Mouse (Mus musculus) lung, postnatal 4 days (tissue): ENCODE results near the gene Lpar3.

Source experiments
- DNase-seq, 2 experiments: peaks; one replicate each; pipeline ENCODE4 v3.0.0; 2021

Lpar3 gene

DNA sequence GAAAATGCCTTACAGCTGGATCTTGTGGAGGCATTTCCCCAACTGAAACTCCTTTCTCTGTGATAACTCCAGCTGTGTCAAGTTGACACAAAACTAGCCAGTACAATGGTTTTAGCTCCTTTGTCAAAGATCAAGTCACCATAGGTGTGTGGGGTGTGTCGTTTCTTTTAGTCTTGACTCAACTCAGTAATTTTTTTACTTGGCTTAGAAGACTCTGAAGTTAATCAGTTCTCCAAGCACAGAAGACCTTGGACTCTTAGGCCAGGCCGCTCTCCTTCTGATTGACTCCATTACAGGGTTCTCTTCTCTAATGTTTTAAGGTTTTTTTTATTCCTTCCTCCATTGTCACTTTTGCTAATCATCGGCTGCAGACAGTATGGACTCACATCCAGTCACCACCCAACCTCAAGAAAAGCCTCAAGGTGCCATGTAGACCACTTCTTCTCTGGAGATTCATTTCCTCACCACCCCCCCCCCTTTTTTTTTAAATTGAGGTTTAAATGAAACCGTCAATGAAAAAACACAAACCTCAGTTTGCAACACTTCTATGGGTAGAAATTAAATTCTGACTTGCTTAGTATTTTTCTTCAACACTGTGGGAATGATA, 9.5 kb upstream of the Lpar3 start:
- no peak for DNase-seq

DNA sequence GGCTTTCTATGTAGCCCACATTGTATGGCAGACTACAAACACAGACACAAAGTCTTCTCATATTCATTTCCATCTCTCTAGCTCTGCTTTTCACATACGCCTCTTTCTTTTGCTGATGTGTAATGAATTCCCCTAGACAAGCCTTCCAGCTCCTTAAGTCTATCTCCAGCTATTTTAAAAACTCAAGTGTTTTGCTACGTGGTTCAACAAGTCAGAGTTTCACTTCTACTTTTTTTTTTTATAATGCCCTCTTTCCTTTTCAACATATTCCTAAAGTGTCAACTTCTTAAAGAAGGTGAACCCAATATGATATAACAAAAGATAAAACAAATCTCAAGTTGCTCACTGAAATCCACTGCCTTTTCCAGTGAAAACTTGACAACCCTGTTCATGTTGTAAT, 8.8 kb upstream of the Lpar3 start:
- no peak for DNase-seq

DNA sequence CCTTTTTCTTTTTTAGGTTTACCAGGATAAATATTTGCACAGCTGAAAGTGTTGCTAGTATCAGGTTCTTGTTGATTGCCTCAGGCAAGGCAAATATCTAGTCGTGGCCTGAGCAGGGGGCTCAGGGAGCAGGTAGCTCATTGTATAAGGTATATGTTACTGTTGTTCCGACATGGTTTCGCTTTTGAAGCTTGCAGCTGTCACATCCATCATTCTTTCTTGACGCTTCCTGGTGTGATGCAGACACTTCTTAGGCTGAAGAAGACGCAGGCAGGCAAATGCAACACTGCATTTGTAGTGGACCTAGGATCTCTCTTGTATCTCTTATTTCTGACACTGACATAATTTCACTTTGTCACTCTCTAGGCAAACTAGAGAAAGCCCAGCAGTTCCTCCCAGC, 7.4 kb upstream of the Lpar3 start:
- DNase-seq, result no peak

DNA sequence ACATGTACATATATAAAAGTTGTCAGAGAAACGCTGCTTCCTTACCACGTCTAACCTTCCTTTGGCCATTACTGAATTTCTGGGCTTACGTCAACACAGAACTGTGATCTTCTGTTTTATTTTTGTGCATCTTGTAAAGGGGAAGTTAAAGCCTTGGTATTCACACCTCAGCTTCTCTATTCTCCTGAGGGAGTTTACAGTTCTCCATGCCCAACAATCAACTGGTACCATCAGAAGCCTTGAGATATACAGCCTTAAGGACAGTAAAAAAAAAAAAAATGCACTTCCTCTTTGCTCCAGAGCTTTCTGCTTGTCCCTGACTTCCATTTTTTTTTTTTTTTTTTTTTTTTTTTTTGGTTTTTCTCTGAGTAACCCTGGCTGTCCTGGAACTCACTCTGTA, 4.2 kb upstream of the Lpar3 start:
- no peak for DNase-seq

DNA sequence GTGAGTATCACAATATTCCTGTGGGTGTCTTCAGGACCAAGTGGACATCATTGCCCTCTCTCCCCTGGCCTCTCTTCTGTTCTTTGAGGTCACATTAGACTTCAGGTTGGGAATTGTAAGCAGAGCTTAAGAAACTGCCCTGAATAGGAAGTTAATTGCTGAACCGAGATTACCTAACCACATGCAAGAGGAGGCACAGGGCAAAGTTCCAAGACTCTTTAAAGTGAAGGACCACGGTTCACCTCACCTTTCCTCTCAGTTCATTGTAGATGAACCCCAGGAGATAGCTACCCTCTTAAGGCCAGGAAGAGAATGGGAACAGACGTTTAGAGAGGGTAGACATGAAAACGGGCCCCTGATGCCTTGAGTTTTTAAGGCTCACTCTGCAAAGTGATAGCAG, 3.5 kb downstream of the Lpar3 start:
- no peak for DNase-seq

DNA sequence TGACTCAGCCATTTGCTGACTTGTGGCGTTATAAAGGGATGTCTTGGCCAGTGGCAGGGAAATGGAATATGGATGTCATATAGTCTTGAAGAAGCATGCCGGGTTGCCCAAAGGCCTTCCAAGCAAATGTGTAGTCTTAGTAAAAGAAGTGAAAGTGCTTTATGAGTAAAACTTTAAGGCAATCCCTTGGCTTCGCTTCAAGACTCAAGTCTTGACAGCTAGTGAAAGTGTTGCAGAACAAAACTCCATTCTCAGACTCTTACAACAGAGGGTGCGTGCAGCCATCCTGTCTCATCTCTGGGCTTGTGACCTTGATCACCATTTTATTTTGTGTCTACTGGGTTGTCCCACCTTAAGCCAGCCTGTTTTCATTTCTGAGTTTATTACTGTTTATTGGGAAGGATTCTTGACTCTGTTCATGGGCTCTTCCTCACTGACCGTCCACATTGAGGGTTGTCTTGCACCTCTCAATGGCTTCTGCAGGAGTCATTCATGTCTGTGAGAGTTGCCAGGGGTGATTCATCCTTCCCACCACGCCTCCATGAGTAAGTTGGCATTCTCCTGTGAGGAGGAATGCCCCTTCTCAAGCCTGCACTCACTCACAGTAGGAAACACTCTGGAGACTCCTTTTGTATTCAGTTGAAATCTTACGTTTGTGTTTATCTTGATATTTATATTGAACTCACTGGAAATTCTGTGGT, 4.4 kb downstream of the Lpar3 start:
- DNase-seq, result no peak

DNA sequence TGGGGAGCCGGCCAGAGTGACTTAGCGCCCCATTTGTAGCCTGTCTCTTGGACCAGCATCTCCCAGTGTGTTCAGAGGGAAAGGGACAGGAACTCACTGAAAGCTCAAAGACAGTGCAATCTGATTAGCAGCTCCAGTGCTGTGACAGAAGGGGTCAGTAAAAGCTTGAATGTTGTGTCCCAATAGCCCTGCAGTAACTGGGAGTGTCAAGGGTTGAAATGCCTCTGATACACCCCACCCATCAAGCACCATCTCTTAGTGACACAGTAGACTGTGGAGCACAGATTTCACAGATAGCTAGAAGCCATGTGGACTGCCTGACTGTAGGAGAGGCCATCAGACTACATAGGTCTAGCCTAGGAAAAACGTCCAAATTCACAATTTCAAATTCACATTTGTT, 6.7 kb downstream of the Lpar3 start:
- no peak for DNase-seq

DNA sequence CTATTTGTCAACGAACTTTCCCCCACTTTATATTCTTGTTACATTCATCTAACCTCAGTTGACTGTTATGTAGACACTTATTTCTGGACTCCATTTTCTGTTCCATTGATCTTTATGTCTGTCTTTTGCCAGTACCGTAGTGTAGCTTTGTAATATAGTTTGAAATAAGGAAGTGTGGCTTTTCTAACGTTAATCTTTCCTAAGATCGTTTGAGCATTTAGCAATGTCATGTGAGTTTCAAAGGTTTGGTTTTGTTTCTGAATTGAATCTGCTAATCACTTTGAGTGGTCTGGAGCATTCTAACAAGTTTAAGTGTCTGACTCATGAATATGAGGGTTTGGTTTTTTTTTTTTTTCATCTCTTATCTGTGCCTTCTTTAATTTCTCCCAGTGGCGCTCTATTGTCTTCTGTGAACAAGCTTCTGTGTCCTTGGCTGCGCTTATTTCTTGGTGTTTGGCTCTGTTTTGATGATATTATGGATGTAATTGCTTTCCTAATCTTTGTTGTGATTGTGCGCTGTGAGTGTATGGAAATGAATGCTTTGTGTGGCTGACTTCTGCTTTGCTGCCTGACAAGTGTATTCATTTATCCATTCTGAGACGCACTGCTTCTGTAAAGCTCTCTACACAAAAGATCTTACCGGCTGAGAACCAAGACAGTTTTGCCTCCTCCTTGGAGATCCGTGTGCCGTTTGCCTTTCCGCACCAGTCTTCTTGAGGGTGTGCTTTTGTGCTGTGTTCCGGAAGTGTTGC, 8.0 kb downstream of the Lpar3 start:
- no peak for DNase-seq

DNA sequence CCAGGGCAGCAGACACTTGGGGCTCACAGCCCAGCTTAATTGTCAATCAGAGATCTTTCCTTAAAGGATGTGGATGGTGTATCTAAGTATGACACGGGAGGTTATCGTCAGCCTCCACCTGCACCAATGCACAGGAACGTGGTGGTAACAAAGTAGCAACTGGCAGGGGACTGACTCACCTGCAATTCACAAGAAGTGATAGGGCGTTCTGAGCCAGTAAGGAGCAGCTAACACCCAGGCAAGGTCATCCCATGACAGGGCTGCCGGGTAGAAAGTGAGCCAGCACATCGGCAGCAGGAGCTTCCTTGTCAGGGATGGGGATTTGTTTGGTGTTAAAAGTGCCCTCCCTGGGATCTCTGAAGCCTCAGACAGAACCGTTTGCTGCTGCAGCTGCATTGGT, 11.9 kb downstream of the Lpar3 start:
- DNase-seq, result no peak

DNA sequence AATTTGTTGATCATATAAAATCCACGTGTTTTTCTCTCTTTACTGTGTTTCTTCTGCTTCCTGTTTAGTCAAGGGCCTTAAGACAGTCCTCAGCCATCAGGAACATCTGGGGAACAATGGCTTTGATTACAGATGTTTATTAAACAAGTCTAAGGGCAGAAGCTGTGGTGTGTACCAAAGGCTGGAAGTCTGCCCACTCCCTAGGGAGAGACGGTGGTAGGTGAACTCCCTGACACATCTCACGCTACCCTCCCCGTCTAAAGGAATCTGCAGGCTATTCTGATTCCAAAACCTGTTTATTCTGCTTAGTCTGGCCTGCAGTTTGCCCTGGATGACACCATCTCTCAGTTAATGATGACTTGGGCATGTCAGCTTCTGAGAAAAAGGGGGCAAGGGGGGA, 13.0 kb downstream of the Lpar3 start:
- DNase-seq, result peak; percentile 33 to 48

DNA sequence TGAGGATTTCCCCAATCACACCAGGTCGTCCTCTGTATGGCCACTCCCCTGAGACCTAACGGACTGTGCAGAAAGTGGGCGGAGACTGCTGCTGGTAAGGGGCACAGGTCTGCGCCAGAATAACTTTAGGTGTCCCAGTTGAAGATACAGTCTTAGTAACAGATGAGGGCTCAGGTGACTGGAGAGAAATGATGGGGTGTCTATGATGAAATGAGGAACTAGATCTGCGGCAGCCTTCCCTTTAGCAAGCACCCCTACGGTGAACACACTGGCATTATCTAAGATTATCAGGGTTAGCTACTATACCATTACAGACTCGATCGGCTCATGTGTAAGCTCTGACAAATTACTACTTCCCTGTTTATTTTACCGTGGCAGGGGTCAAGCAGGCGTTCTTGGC, 13.8 kb downstream of the Lpar3 start:
- peak in 1 of 2 experiments; percentile 8 for DNase-seq

DNA sequence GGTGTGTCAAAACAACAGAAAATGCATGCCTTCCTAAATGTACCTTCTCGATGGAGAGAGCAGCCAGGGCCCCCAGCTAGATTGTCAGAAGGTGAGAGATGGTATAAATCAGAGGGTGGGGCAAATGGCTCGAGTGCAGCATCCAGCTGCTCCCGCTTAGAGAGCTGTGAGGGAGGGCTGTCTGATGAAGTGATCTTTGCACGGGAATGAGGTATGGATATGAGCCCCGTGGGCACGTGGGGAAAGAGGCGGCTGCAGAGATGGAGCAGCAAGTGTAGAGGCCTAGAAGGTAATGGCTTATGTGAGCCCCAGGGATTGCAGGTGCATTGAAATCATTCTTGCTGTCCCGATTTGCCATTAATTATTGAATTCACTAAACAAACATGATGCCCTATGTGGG, 15.5 kb downstream of the Lpar3 start:
- peak in 1 of 2 experiments; percentile 13 for DNase-seq

DNA sequence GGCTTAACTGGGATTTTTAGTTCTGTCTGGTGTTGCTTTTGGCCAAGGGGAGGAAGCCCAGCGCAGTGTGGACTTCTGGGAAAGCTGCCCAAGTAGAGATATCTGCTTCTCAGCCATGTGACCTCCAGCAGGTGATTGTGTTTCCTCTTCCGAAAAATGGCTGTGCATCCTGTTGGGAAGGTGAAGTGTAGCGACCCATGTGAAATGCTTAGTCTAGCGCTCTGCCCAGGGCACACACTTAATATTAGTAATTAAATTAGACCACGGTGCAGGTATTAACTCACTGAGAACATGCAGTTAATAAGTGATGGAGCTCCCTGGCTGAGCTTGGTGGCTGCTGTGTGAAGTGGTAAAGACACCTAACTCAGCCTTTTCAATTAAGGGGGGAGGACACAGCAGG, 16.9 kb downstream of the Lpar3 start:
- DNase-seq, result peak in 1 of 2 experiments; percentile 5

DNA sequence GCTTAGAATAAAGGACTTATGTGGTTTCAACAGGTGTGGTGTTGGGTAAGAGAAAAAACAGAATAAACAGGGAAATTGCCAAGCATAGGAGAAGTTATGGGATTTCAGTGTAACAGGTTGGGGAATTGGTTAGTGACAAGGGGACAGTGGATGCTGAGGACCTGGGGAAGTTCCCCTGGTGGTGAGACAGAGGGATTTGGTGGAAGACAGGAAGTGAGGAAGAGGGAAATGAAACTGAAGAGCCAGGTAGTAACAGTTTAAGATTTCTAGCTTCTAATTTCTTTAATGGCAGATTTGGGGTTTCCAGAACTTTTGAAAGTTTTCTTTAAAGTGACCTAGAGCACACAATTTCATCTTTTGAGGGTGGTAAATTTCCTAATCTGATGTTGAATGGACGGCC, 23.9 kb downstream of the Lpar3 start:
- DNase-seq, result no peak

DNA sequence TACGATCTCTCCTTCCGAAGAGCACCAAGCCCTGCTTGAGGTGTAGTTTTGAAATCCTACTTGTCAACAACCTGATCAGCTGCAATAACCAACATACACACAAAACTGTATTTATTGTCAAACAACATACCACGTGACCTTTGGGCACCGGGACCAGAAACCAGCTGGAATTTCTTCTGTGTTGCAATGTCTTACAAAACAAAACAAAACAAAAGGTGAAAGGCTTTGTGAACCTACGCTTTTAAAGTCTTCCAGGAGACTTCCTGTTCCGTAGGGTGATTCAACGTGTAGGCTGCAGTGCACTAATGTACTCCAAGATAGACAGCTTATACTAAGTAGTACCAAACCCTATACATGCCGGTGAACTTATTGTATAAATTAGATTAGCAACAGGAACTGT, 25.8 kb downstream of the Lpar3 start:
- no peak for DNase-seq

DNA sequence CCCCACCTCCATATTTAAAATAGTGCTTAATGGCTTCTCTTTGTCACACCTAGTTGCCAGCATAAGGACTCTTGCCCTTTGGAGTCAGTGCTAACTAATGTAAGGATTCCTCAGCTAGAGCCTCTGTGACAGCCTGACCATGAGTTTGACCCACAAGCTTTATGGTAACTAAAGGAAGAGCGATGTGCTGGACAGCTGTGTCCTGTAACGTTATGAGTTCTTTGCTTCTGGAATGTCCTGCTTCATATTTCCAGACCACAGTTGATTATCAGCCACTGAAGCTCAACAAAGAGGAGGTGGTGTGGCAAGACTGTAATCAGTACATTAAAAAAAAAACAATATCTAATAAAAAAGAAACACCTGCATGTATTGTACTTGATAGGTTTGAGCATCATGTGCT, 26.2 kb downstream of the Lpar3 start:
- DNase-seq, result no peak

DNA sequence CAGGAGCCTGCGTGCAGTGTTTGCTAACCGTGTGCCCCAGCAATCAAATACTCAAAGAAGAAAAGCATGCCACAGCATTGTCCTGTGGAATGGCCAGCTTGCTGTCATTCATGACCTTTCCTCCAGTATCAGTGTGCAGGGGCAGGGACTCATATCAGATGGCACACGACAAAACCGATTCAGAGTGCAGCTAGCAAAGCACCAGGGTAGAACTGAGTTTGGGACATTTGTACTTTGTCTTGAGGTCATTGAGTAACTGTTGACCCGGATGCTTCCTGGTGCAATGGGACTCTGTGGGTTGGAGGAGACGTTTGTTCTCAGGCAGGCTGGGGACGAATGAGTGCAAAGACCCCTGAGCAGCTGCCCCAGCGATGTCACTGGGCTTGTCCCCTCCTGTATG, 29.1 kb downstream of the Lpar3 start:
- no peak for DNase-seq

DNA sequence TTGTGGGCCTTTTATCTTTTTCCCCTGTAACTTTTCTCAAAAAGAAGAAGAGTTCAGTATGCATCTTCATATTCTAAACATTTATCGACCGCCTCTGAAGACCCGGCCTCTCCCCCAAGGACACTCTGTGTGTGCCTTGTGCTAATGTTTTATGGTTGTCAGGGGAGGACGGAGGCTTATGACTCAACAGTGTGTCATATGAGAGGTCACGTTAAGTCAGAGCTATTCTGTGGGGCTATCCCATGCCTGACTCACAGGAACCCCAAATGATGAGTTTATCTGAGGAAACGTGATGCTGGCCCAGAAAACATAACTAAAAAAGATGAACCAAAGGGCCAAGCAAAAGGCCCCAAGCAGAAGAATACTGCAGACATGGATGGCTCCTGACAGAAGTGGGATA, 31.0 kb downstream of the Lpar3 start:
- DNase-seq, result no peak

DNA sequence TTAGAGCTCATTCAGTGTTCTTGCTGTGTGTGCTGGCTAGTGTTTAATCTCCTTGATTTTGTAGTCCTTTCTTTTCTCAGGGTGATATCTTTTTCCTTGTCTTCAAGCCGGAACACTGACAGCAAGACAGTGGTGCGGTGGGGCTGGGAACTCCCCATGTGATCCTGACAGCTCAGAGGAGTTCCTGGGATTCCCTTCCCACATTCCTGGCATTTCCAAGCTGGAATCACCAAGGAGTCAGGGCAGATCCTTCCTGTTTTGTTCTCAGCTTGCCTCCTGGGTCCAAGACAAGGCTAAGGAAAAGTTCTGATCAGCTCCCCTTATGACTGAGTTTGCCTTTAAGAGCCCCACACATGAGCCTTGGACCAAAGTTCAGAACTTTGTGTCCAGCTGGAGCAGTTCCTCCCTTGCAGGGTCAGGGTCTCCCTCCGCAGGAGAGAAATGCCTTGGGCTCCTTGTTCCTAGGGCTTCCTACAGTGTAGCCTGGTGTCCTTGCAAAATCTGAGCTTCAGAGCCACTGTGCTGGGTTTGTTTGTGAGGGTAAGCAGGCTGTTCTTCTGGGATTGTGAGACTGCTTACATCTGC, 33.1 kb downstream of the Lpar3 start:
- DNase-seq, result peak in 1 of 2 experiments; percentile 26

DNA sequence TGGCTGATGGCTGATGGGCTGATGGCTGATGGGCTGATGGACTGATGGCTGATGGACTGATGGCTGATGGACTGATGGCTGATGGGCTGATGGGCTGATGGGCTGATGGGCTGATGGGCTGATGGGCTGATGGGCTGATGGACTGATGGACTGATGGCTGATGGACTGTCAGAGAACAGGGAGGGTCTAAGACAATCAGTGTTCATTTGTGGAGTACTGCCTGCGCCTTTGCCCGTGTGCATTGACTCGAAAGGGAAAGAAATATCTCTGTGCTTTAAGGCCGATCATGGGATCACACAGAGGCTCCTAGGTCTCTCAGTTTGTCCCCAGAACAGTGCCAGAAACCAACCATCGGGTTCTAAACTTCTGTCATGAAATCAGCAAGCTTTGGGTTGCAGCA, 34.4 kb downstream of the Lpar3 start:
- DNase-seq, result peak; percentile 24 to 70

DNA sequence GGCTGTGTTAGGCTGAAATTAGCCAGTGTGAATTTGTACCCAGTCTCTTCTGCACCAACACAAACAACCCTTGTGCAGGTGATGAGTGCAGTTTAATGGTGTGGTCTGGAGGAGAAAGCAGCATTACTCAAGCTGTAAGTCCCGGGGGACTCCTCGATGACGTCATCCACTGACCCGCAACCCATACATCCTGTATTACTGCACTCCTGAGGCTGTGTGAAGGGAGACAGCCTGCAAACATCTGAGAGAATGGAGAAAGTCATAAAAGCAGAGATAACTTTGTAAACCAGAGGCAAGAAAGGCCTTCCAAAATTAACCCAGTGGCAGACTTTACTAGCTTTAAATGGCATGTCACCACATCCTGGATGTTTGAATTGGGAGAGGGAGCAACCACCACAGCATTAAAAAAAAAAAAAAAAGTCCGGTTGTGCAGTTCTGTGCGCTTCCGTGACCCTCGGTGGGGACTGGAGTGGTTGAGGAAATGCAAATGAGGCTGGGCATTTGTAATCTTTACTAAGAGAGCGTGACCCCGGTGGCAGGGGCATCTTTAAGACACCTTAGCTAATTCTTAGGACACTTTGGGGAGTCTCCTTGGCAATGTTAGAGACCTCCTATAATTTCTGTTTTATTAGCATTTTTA, 36.8 kb downstream of the Lpar3 start:
- no peak for DNase-seq

DNA sequence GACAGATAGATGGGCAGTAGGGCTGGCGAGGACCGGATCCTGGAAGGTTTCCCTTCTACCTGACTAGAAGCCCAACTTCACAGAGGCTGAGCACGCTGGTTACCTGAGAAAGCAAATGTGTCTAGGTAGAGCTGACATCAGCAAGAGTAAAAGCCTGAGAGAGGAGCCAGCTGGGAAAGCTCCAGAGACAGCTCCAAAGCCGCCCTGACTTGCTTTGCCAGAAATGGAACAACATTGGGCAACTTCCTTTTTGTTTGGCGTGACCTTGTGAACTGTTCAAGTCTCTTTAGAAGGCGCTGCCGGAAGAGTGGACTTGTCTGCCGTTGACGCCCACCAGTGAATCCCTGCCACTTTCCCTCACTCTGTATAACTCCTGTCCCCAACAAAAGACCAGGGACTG, 39.4 kb downstream of the Lpar3 start:
- peak; percentile 55 to 73 for DNase-seq

DNA sequence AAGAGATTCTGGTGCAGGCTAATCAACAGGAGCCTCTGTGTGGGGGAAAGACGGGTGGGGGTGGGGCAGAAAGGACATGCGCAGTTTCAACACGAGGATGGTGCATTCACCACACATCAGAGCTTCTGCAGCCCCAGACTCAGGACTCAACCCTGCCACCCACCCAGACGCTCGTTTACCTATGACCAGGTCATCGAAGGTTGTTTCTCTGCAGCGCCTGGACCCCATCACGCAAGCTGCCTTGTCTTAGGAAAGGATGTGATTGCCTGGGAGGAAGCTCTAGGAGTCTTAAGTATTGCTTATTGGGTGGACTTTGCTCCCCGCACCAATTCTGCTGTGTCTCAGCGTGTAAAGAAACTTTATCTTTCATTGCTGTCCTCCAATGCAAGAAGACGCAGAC, 40.1 kb downstream of the Lpar3 start:
- DNase-seq, result no peak
